Mouse (Mus musculus) megakaryocyte, embryonic 14.5 days (primary cell): Measurements from ENCODE around the gene Tor2a.

ENCODE experiments used
- FLI1 ChIP-seq: IDR thresholded peaks from 2 replicates; pipeline ENCODE4 v1.6.1; 2012; ENCODE audit warnings: low read length, inconsistent platforms, mixed read lengths
- GATA1 ChIP-seq: IDR thresholded peaks from 3 replicates; pipeline ENCODE4 v1.6.1; 2012; ENCODE audit warnings: mixed read lengths, low read length, inconsistent platforms, borderline replicate concordance

DNA sequence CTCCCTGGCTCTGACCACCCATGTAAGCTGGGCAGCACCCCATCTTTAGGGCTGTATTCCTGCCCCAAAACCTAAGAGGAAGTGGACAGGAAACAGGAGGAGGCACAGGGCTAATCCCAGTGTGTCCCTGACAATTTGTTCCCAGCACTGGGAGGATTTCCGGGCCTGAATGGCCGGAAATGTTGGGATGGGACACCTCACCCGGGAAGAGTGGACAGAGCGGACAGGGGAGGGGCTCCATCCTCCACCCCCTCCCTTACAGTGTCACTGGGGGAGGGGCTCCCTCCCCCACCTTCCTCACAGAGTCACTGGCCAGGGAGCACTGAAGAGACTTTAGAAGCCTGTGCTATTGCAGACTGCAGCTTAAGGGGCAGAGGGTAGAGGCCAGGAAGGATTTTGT lies 22.1 kb upstream of the Tor2a start:
- TF ChIP-seq GATA1 (no peak), FLI1 (no peak)
